Mouse (Mus musculus) myocyte (in vitro differentiated cells): Measurements from ENCODE around the gene Klhl28. TPM values are rescaled to one million over a fixed set of nuclear protein-coding genes. Genes with fewer than 3 reads are reported as not detected.

ENCODE experiments used
- H3K27me3 ChIP-seq: one replicate; pipeline ENCODE4 v1.6.1; 2011; ENCODE audit not compliant: control insufficient read depth, insufficient read depth, insufficient read length
- H3K36me3 ChIP-seq: one replicate; pipeline ENCODE4 v1.6.1; 2011; ENCODE audit not compliant: control insufficient read depth, insufficient read depth
- H3K4me2 ChIP-seq: one replicate; pipeline ENCODE4 v1.6.1; 2011; ENCODE audit warnings: low read depth, control low read depth
- H3K4me3 ChIP-seq: one replicate; pipeline ENCODE4 v1.5.1; 2011; ENCODE audit warnings: mild to moderate bottlenecking, control low read depth, moderate library complexity
- H3K79me2 ChIP-seq: one replicate; pipeline ENCODE4 v1.6.1; 2011; ENCODE audit not compliant: control insufficient read depth, insufficient read depth
- H3ac ChIP-seq: one replicate; pipeline ENCODE4 v1.6.1; 2011; ENCODE audit not compliant: control insufficient read depth, insufficient read length
- CEBPB ChIP-seq: IDR thresholded peaks from 2 replicates; pipeline ENCODE4 v1.6.1; 2011; ENCODE audit warnings: mild to moderate bottlenecking, moderate library complexity; ENCODE audit not compliant: poor library complexity, insufficient read depth, severe bottlenecking
- E2F4 ChIP-seq: IDR thresholded peaks from one replicate; pipeline ENCODE4 v1.6.1; 2011; ENCODE audit warnings: mild to moderate bottlenecking, control low read depth, moderate library complexity; ENCODE audit not compliant: insufficient read depth
- MAX ChIP-seq: IDR thresholded peaks from one replicate; pipeline ENCODE4 v1.6.1; 2011; ENCODE audit warnings: low read depth, mild to moderate bottlenecking, control low read depth
- MYOD1 ChIP-seq, 3 experiments: IDR thresholded peaks; one replicate each; pipeline ENCODE4 v1.6.1; 2011; ENCODE audit warnings: control low read depth in 2 of 3, low read depth in 2 of 3, mild to moderate bottlenecking in 2 of 3, moderate library complexity in 1 of 3; ENCODE audit not compliant: insufficient read length in 2 of 3, control insufficient read depth in 1 of 3
- MYOG ChIP-seq, 3 experiments: IDR thresholded peaks; one replicate each; pipeline ENCODE4 v1.6.1; 2011; ENCODE audit warnings: control low read depth in 2 of 3, low read depth in 2 of 3, mild to moderate bottlenecking in 2 of 3; ENCODE audit not compliant: insufficient read length in 2 of 3, control insufficient read depth in 1 of 3, insufficient read depth in 1 of 3
- POLR2A ChIP-seq: IDR thresholded peaks from one replicate; pipeline ENCODE4 v1.6.1; 2011; ENCODE audit warnings: low read depth, mild to moderate bottlenecking, control low read depth, moderate library complexity; ENCODE audit not compliant: insufficient read length
- POLR2AphosphoS2 ChIP-seq: IDR thresholded peaks from one replicate; pipeline ENCODE4 v1.6.1; 2011; ENCODE audit warnings: low read depth, control low read depth; ENCODE audit not compliant: insufficient read length
- REST ChIP-seq: IDR thresholded peaks from one replicate; pipeline ENCODE4 v1.6.1; 2011; ENCODE audit warnings: mild to moderate bottlenecking, control low read depth, moderate library complexity; ENCODE audit not compliant: insufficient read depth, insufficient read length
- SRF ChIP-seq: IDR thresholded peaks from one replicate; pipeline ENCODE4 v1.6.1; 2011; ENCODE audit warnings: low read depth; ENCODE audit not compliant: control insufficient read depth, insufficient read length
- TCF12 ChIP-seq: IDR thresholded peaks from one replicate; pipeline ENCODE4 v1.6.1; 2011; ENCODE audit warnings: mild to moderate bottlenecking, control low read depth; ENCODE audit not compliant: poor library complexity, insufficient read depth, severe bottlenecking
- TCF3 ChIP-seq: IDR thresholded peaks from one replicate; pipeline ENCODE4 v1.6.1; 2011; ENCODE audit warnings: low read depth, control low read depth; ENCODE audit not compliant: insufficient read length
- USF1 ChIP-seq: IDR thresholded peaks from one replicate; pipeline ENCODE4 v1.6.1; 2011; ENCODE audit warnings: low read depth, mild to moderate bottlenecking, control low read depth, moderate library complexity
- polyA plus RNA-seq: library from polyadenylated mRNA; unstranded; fragments of >200 nt; fragmentation: generic; extraction: Trizol; gene quantifications from one replicate; pipeline ENCODE4 v1.2.1, GENCODE M21; 2012; ENCODE audit warnings: missing spikeins

Gene Klhl28
- polyA plus RNA-seq, 1 experiment = 1.9 TPM

GRCm38 (mm10) chr12:64937493-64937892 lies 27.8 kb downstream of the Klhl28 start:
- no peak overlapping the region for H3K4me2 ChIP-seq
- no peaks in the 10 kb centered on the region for H3K79me2 ChIP-seq
- no peaks in the 10 kb centered on the region for H3K27me3 ChIP-seq
- no peak overlapping the region for H3ac ChIP-seq
- TF ChIP-seq POLR2A (no peak), CEBPB (no peak), MYOG (IDR thresholded peaks at IDR 0.05; ENCODE audit: control insufficient read depth in 1 of 3, insufficient read depth in 1 of 3, insufficient read length in 2 of 3, low read depth in 2 of 3) (no peak), TCF12 (no peak), REST (no peak), TCF3 (no peak), POLR2AphosphoS2 (no peak), SRF (no peak), E2F4 (no peak), USF1 (no peak), MAX (no peak), MYOD1 (IDR thresholded peaks at IDR 0.05; ENCODE audit: control insufficient read depth in 1 of 3, insufficient read length in 2 of 3, low read depth in 2 of 3) (no peak)
- no peak overlapping the region for H3K4me3 ChIP-seq
- H3K36me3 ChIP-seq = peaks cover 5% of the 10 kb centered on the region

GRCm38 (mm10) chr12:64917578-64918471 lies 47.5 kb downstream of the Klhl28 start, which contains the start of gene Gm527:
Gene Gm527, plus strand, starts transcription at chr12:64917906.
- peak within 1 kb of the TSS; percentile 87 for H3ac ChIP-seq
- peak within 1 kb of the TSS; percentile 35 for H3K4me3 ChIP-seq
- peak within 1 kb of the TSS; percentile 70 for H3K4me2 ChIP-seq
- H3K79me2 ChIP-seq = no peaks in the 10 kb centered on the region
- peaks cover 5% of the 10 kb centered on the region for H3K36me3 ChIP-seq
- TF ChIP-seq MYOD1 (IDR thresholded peaks at IDR 0.05; ENCODE audit: control insufficient read depth in 1 of 3, insufficient read length in 2 of 3, low read depth in 2 of 3) (peak in 2 of 3 experiments; percentile 41 to 58), MYOG (IDR thresholded peaks at IDR 0.05; ENCODE audit: control insufficient read depth in 1 of 3, insufficient read depth in 1 of 3, insufficient read length in 2 of 3, low read depth in 2 of 3) (peak; percentile 30 to 66 (median 51)), E2F4 (no peak), REST (no peak), CEBPB (no peak), SRF (no peak), POLR2A (peak; percentile 73), POLR2AphosphoS2 (peak; percentile 14)
- no peaks in the 10 kb centered on the region for H3K27me3 ChIP-seq

GRCm38 (mm10) chr12:64916735-64917134 lies 48.6 kb downstream of the Klhl28 start:
- no peaks in the 10 kb centered on the region for H3K27me3 ChIP-seq
- H3K4me3 ChIP-seq = no peak overlapping the region
- no peak for TF ChIP-seq POLR2AphosphoS2
- no peak for TF ChIP-seq REST
- TF ChIP-seq TCF3 = no peak
- TF ChIP-seq MYOG (IDR thresholded peaks at IDR 0.05; ENCODE audit: control insufficient read depth in 1 of 3, insufficient read depth in 1 of 3, insufficient read length in 2 of 3, low read depth in 2 of 3) = no peak
- no peak for TF ChIP-seq CEBPB
- H3K79me2 ChIP-seq = no peaks in the 10 kb centered on the region
- no peaks in the 10 kb centered on the region for H3K36me3 ChIP-seq
- H3ac ChIP-seq = no peak overlapping the region
- peak overlapping the region; percentile 46 for H3K4me2 ChIP-seq

GRCm38 (mm10) chr12:64912996-64913395 lies 52.3 kb downstream of the Klhl28 start:
- no peaks in the 10 kb centered on the region for H3K36me3 ChIP-seq
- no peaks in the 10 kb centered on the region for H3K79me2 ChIP-seq
- no peaks in the 10 kb centered on the region for H3K27me3 ChIP-seq
- TF ChIP-seq MYOD1 (IDR thresholded peaks at IDR 0.05; ENCODE audit: control insufficient read depth in 1 of 3, insufficient read length in 2 of 3, low read depth in 2 of 3) = no peak
- TF ChIP-seq TCF12 = no peak
- TF ChIP-seq MAX = no peak
- TF ChIP-seq POLR2AphosphoS2 = no peak
- TF ChIP-seq SRF = no peak
- TF ChIP-seq MYOG (IDR thresholded peaks at IDR 0.05; ENCODE audit: control insufficient read depth in 1 of 3, insufficient read depth in 1 of 3, insufficient read length in 2 of 3, low read depth in 2 of 3) = no peak
- TF ChIP-seq REST = no peak
- no peak for TF ChIP-seq USF1
- TF ChIP-seq E2F4 = no peak
- no peak for TF ChIP-seq TCF3
- no peak for TF ChIP-seq POLR2A
- TF ChIP-seq CEBPB = no peak
- no peak overlapping the region for H3ac ChIP-seq
- no peak overlapping the region for H3K4me3 ChIP-seq
- H3K4me2 ChIP-seq = no peak overlapping the region
